Mouse (Mus musculus): ENCODE measurements around the gene Lefty1.

DNA sequence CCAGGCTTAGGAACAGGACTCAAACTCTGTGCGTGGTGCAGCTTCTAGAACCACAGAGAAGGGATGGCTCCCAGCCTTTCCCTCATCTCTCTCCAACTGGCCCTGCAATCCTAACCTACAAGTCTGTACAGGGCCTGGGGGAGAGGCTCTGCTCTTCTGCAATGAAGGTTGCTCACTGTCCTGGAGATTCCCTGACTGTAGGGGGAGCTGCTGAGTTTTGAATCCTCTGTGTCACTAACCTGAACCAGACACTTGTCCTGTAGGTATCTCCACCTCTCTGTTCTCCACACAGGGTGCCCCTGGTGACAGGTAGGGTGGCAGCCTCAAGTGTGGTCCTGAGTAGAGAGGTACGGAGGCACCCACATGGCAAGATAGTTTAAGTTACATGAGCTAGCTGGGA is 45.6 kb downstream of the Lefty1 start:
- TF ChIP-seq CTCF (IDR thresholded peaks at IDR 0.05; ENCODE audit: low read depth) = peak; percentile 66
- no peak for TF ChIP-seq EP300 (IDR thresholded peaks at IDR 0.05; ENCODE audit: low read depth)

Measured in liver, postnatal 0 days (tissue).